Comparison of ENCODE assay signal across 20 mouse cellular contexts in genomic region chr13:29437067-29437466, GRCm38 (mm10).
"Had no signal": no experiment of that assay in that cellular context is flagged by ENCODE, and none has a peak within 500 bp of the region (broad histone marks: within the 10 kb centered on the region; RNA-seq: fewer than 3 reads in every experiment).

No protein-coding gene starts in this region.

- H3K27me3 ChIP-seq: limb, embryonic 15.5 days; midbrain, embryonic 12.5 days; midbrain, embryonic 15.5 days; neural tube, embryonic 12.5 days; neural tube, embryonic 15.5 days had no signal

- DNase-seq: kidney, adult 2 months; kidney, postnatal 25 days; layer of hippocampus, adult 9-11 months; liver, postnatal 0 days; lung, embryonic 14.5 days; retina, postnatal 1 day; thymus, adult 2 months; thymus, postnatal 14 days; thymus, postnatal 4 days had no signal

- H3K9ac ChIP-seq: limb, embryonic 15.5 days; liver, embryonic 14.5 days; liver, postnatal 0 days; lung, embryonic 14.5 days; midbrain, embryonic 12.5 days; midbrain, embryonic 15.5 days; neural tube, embryonic 12.5 days; neural tube, embryonic 15.5 days had no signal

- H3K9me3 ChIP-seq: limb, embryonic 15.5 days; midbrain, embryonic 12.5 days; midbrain, embryonic 15.5 days; neural tube, embryonic 12.5 days; neural tube, embryonic 15.5 days had no signal

- ATAC-seq: liver, postnatal 0 days; lung, postnatal 0 days; midbrain, embryonic 15.5 days had no signal

- H3K27ac ChIP-seq: kidney, postnatal 0 days; layer of hippocampus, adult 2 months; limb, embryonic 15.5 days; liver, embryonic 14.5 days; macrophage; midbrain, embryonic 12.5 days; midbrain, embryonic 15.5 days; neural tube, embryonic 12.5 days; neural tube, embryonic 15.5 days had no signal

- H3K36me3 ChIP-seq: limb, embryonic 15.5 days; midbrain, embryonic 12.5 days; midbrain, embryonic 15.5 days; neural tube, embryonic 12.5 days; neural tube, embryonic 15.5 days had no signal

- H3K4me1 ChIP-seq: midbrain, embryonic 15.5 days; neural tube, embryonic 15.5 days had no signal

- H3K4me2 ChIP-seq: limb, embryonic 15.5 days; liver, embryonic 11.5 days; lung, embryonic 14.5 days; midbrain, embryonic 12.5 days; midbrain, embryonic 15.5 days; neural tube, embryonic 12.5 days; neural tube, embryonic 15.5 days had no signal

- H3K4me3 ChIP-seq: layer of hippocampus, adult 2 months; limb, embryonic 15.5 days; midbrain, embryonic 12.5 days; midbrain, embryonic 15.5 days; neural tube, embryonic 12.5 days; neural tube, embryonic 15.5 days had no signal
